Mouse (Mus musculus) neural tube, embryonic 13.5 days (tissue): ENCODE measurements around the gene Whrn. TPM values are rescaled to one million over a fixed set of nuclear protein-coding genes. Genes with fewer than 3 reads are reported as not detected.

ENCODE experiments used
- polyA plus RNA-seq: library from polyadenylated mRNA; unstranded; fragments of >200 nt; fragmentation: Nextera tagmentation; extraction: Ambion mirVana; gene quantifications from 2 replicates; pipeline ENCODE4 v1.2.1, GENCODE M21; 2015

Gene Whrn
- polyA plus RNA-seq, 1 experiment from 2014 or later: 5.6 TPM

Other genes with a start within 250 kb of the Whrn start
- gene Orm1, start 151.4 kb downstream of the Whrn start, polyA plus RNA-seq: not detected in 2 replicates
- not detected in 2 replicates for gene Orm3, start 139.8 kb downstream of the Whrn start, polyA plus RNA-seq
- not detected in 2 replicates for gene Orm2, start 133.5 kb downstream of the Whrn start, polyA plus RNA-seq
- gene Akna, start 92.6 kb downstream of the Whrn start, polyA plus RNA-seq: 4.4 and 4.8 TPM in 2 replicates
- 450 and 499 TPM in 2 replicates for gene Atp6v1g1, start 48.8 kb upstream of the Whrn start, polyA plus RNA-seq
- gene Tmem268, start 62.8 kb upstream of the Whrn start, polyA plus RNA-seq: 3.7 and 3.8 TPM in 2 replicates
- not detected in 2 replicates for gene Gm11213, start 109.3 kb upstream of the Whrn start, polyA plus RNA-seq
- gene Tex48, start 126.4 kb upstream of the Whrn start, polyA plus RNA-seq: not detected in 2 replicates
- gene Gm11214, start 167.4 kb upstream of the Whrn start, polyA plus RNA-seq: not detected in 2 replicates
- gene Tnfsf15, start 249.1 kb upstream of the Whrn start, polyA plus RNA-seq: not detected in 2 replicates